Mouse (Mus musculus): ENCODE data around the gene Hs3st6.
A peak's percentile ranks its signal among the peaks of the same experiment; 100 is the strongest.
"Not testable (repeated sequence)": the region's sequence is repeated elsewhere in the genome, so short reads cannot be mapped to it uniquely, and the experiment has no call there.

The Hs3st6 gene

GRCm38 (mm10) chr17:24752415-24753394 is at the start of gene Hs3st6:
Gene Hs3st6, plus strand, starts transcription at chr17:24752988.
- DNase-seq (ENCODE audit: low read depth, low spot score) = no peak

- no peak for DNase-seq (ENCODE audit: low read depth, low spot score)
Observed at GRCm38 (mm10) chr17:24705821-24706220, 47.0 kb upstream of the Hs3st6 start.

- DNase-seq (ENCODE audit: low read depth, low spot score) = peak; percentile 97
Observed at GRCm38 (mm10) chr17:24706982-24707800, 45.6 kb upstream of the Hs3st6 start, which contains the start of gene Tbl3. Gene Tbl3, minus strand, starts transcription at chr17:24707660.

GRCm38 (mm10) chr17:24707801-24708425 is 44.9 kb upstream of the Hs3st6 start:
- no peak for DNase-seq (ENCODE audit: low read depth, low spot score)

- peak; percentile 72 for DNase-seq (ENCODE audit: low read depth, low spot score)
Observed at GRCm38 (mm10) chr17:24708646-24709045, 44.1 kb upstream of the Hs3st6 start.

- DNase-seq (ENCODE audit: low read depth, low spot score) = no peak
Observed at GRCm38 (mm10) chr17:24715556-24715955, 37.2 kb upstream of the Hs3st6 start.

- DNase-seq (ENCODE audit: low read depth, low spot score) = no peak
Observed at GRCm38 (mm10) chr17:24716166-24716682, 36.6 kb upstream of the Hs3st6 start.

GRCm38 (mm10) chr17:24717943-24718342 is 34.8 kb upstream of the Hs3st6 start, which contains the start of the genes Rnf151 and Rps2:
Gene Rnf151, minus strand, starts transcription at chr17:24718063.
Gene Rps2, plus strand, starts transcription at chr17:24718116.
- no peak for DNase-seq (ENCODE audit: low read depth, low spot score)

GRCm38 (mm10) chr17:24718938-24719337 is 33.9 kb upstream of the Hs3st6 start:
- not testable (repeated sequence) for DNase-seq (ENCODE audit: low read depth, low spot score)

GRCm38 (mm10) chr17:24719494-24720222 is 33.1 kb upstream of the Hs3st6 start:
- DNase-seq (ENCODE audit: low read depth, low spot score) = peak; percentile 100

- not testable (repeated sequence) for DNase-seq (ENCODE audit: low read depth, low spot score)
Observed at GRCm38 (mm10) chr17:24720616-24721015, 32.2 kb upstream of the Hs3st6 start.

- DNase-seq (ENCODE audit: low read depth, low spot score) = not testable (repeated sequence)
Observed at GRCm38 (mm10) chr17:24721383-24721955, 31.3 kb upstream of the Hs3st6 start.

- DNase-seq (ENCODE audit: low read depth, low spot score) = no peak
Observed at GRCm38 (mm10) chr17:24722220-24722924, 30.4 kb upstream of the Hs3st6 start.

GRCm38 (mm10) chr17:24723122-24723880 is 29.5 kb upstream of the Hs3st6 start:
- DNase-seq (ENCODE audit: low read depth, low spot score) = no peak

GRCm38 (mm10) chr17:24723881-24724180 is 29.0 kb upstream of the Hs3st6 start:
- no peak for DNase-seq (ENCODE audit: low read depth, low spot score)

- DNase-seq (ENCODE audit: low read depth, low spot score) = peak; percentile 96
Observed at GRCm38 (mm10) chr17:24724184-24724583, 28.6 kb upstream of the Hs3st6 start, which contains the start of gene Ndufb10. Gene Ndufb10, minus strand, starts transcription at chr17:24724478.

GRCm38 (mm10) chr17:24725637-24726390 is 27.0 kb upstream of the Hs3st6 start:
- DNase-seq (ENCODE audit: low read depth, low spot score) = no peak

- DNase-seq (ENCODE audit: low read depth, low spot score) = no peak
Observed at GRCm38 (mm10) chr17:24727618-24728017, 25.2 kb upstream of the Hs3st6 start, which contains the start of gene Rpl3l. Gene Rpl3l, plus strand, starts transcription at chr17:24727820.
